Mouse (Mus musculus) brain, embryonic 14.5 days (tissue): ENCODE results near the gene Krtap2-4. TPM values are rescaled to one million over a fixed set of nuclear protein-coding genes. Genes with fewer than 3 reads are reported as not detected.
"Not testable (repeated sequence)": the region's sequence is repeated elsewhere in the genome, so short reads cannot be mapped to it uniquely, and the experiment has no call there.

Source experiments
- DNase-seq: peaks from one replicate; pipeline ENCODE4 v3.0.0-alpha.2; 2011; ENCODE audit warnings: low read depth
- CTCF ChIP-seq: fragments of 200-500 bp; IDR thresholded peaks from 2 replicates; pipeline ENCODE4 v1.5.1; 2012; ENCODE audit warnings: inconsistent platforms, mild to moderate bottlenecking, moderate library complexity, borderline replicate concordance; ENCODE audit not compliant: insufficient read depth, insufficient read length; ENCODE audit errors: extremely low read depth
- POLR2A ChIP-seq: fragments of 200-500 bp; IDR thresholded peaks from 2 replicates; pipeline ENCODE4 v1.6.1; 2012; ENCODE audit warnings: mild to moderate bottlenecking, inconsistent platforms, borderline replicate concordance; ENCODE audit not compliant: poor library complexity, insufficient read depth, insufficient read length, severe bottlenecking; ENCODE audit errors: extremely low read depth
- polyA plus RNA-seq: library from polyadenylated mRNA; depleted of rRNA; stranded (reverse); fragments of >200 nt; gene quantifications from 2 replicates; pipeline ENCODE4 v1.2.3, GENCODE M21; 2012; rRNA removed

Gene Krtap2-4
- not detected in 2 replicates for polyA plus RNA-seq

DNA sequence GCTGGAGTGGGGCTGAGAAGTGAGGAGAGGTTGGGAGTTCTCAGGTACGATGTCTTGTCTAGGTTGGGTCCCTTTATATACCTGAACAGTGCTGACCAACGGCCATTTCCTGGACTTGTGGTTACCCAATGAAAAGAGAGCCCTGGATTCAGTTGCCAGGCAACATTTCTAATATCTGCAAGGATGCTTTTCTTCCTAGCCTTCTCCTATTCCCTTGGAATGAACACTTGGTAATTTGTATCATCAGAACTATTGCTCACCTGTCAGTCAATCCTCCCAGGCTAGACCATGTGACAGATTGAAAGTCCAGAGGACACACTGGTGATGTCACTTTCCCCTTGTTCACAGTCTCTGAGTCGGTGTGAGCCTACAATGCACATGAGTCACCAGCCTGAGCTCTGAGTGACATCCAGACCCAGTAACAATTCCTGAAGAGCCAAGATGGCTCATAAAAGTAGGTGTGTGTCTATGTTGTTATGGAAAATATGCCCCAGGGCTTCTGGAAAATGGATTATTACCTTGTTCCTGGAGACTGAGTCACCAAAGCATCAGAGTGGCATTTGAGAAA lies at the start of gene Krtap2-4:
Gene Krtap2-4, minus strand, starts transcription at position 51 of the 568 bp plus-strand sequence.
- no peak for DNase-seq
- TF ChIP-seq POLR2A (no peak), CTCF (no peak)

DNA sequence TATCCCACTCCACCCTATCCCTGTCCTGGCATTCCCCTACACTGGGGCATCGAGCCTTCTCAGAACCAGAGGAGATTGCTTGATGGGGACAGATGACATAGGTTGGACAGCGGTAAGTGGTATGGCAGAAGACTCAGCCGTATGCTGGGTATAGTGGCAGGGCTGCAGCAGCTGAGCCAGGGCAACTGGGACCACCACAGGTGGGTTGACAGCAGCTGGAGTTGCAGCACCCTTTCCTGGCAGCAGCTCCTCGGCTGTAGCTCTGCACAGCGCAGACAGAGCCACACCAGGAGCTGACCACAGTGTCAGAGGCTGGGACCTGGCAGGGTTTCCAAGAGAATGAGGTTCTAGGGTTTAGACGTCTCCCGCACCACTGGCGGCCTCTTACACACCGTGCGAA lies 48.2 kb upstream of the Krtap2-4 start:
- no peak for DNase-seq
- no peak for TF ChIP-seq POLR2A
- TF ChIP-seq CTCF, result no peak

DNA sequence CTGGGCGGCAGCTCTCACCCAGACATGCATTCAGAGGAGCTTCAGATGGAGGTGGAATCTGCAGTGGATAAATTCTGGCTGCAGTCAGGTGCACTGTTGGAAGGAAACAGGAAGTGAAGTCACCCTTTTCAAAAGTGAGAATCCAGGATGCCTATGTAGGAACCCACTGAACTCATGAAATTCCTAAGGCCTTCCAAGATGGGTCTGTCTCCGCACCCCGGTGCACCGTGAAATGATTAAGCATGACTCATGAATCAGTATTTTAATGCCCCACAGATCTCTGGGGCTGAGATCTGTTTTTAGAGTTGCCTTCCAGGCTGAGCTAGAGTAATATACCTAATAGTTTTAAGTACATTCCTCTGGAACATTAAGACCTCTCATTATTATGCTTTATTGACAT lies 44.6 kb upstream of the Krtap2-4 start:
- TF ChIP-seq CTCF (no peak), POLR2A (no peak)

DNA sequence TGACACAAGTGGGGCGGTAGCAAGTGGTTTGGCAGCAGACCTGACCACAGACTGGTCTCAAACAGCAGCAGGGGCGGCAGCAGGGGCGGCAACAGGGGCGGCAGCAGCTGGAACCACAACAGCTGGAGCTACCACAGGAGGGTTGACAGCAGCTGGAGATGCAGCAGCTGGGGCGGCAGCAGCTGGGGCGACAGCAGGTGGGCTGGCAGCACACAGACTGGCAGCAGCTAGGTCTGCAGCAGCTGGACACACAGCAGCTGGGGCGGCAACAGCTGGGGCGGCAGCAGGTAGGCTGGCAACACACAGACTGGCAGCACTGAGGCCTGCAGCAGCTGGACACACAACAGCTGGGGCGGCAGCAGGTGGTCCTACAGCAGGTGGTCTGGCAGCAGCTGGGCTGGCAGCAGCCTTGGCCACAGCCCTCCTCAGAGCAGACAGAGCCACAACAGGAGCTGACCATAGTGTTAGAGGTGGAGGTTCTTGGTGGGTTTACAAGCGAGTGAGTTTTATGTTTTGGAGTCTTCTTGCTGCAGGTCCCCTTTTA lies 43.9 kb upstream of the Krtap2-4 start, which contains the start of gene Gm11563:
Gene Gm11563, minus strand, starts transcription at position 494 of the 544 bp plus-strand sequence.
- not testable (repeated sequence) for DNase-seq

More for the DNA sequence above, 44.6 kb upstream of the Krtap2-4 start:
- DNase-seq, result no peak

DNA sequence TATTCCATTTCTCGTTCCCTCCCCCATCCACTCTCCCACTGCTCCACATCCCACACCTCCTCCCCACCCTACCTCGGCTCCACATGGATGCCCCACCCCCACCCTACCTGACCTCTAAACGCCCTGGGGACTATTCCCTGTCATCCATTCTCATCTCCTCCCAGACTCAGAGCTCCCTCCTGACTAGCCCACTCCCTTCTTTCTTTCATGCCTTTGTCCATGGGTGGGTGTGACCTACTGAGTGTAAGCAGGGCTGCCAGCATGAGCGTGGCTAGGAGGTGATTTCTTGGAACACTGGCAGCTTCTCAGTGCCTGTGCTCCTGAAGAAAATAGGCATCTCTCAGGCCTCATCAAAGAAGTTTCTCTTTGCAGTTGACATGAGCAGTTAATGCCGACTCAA lies 42.4 kb upstream of the Krtap2-4 start:
- no peak for DNase-seq
- TF ChIP-seq CTCF (no peak), POLR2A (no peak)

DNA sequence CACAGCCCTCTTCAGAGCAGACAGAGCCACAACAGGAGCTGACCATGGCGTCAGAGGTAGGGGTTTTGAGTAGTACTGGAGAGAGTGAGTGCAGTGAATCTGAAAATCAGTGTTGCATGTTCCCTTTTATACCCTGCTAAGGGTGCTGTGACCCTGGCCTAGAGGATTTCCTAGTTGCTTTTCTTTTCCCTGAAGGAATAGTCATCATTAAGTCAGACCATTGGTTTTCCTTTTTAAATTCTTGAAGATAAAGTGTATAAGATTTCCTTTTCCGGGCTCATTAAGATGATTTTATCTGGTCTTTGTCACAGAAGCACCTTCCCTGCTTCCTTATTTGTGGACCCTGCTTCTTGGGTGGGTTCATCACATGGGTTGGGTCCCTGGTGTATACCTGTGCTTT lies 35.5 kb upstream of the Krtap2-4 start, which contains the start of gene Gm11555:
Gene Gm11555, minus strand, starts transcription at position 101 of the 400 bp plus-strand sequence.
- no peak for TF ChIP-seq POLR2A
- TF ChIP-seq CTCF, result no peak
- DNase-seq, result no peak

DNA sequence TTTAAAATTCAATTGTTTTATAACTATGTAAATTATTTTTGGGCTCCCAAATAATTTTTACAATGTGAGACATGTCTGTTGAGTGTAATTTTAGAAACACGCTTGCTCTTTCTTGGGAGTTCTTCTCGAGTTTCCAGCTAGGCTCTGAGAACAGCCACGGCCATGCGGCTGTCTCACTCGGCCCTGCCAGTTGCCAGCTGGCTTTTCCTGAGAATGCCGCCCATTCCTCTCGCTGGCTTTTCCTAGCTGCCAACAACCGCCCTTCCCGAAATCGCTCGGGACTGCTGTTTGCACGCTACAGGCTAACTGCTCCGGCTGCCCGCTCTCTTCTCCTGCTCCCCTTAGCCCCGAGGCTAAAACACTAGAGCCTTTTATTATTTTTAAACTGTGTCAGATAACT lies 31.8 kb upstream of the Krtap2-4 start:
- TF ChIP-seq CTCF, result no peak
- no peak for TF ChIP-seq POLR2A
- no peak for DNase-seq

DNA sequence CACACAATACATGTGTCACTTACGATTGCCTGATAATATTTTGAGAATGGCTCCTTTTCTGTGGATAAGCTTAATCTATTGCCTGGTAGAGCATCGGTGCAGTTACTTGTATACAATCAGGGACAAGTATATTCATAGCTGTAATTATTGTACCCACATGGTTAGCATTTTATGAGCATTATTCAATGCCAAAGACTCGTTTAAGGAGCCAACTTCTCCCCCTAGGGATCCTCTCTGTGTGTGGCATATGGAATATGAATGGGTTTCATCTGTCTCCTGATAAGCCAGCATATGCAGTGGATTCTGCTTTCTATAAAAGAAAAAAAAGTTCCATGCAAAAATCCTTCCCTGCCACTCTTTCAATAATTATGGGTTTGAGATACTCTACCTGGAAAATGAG lies 29.7 kb upstream of the Krtap2-4 start:
- no peak for TF ChIP-seq CTCF
- no peak for TF ChIP-seq POLR2A
- DNase-seq, result peak; percentile 56

DNA sequence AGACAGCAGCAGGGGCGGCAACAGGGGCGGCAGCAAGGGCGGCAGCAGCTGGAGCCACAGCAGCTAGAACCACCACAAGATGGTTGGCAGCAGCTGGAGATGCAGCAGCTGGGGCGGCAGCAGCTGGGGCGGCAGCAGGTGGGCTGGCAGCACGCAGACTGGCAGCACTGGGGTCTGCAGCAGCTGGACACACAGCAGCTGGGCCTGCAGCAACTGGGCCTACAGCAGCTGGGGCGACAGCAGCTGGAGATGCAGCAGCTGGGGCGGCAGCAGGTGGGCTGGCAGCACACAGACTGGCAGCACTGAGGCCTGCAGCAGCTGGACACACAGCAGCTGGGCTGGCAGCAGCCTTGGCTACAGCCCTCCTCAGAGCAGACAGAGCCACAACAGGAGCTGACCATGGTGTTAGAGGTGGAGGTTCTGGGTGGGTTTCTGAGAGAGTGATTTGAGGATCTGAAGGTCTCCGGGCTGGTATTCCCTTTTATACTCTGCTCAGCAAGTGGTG lies 29.0 kb upstream of the Krtap2-4 start, which contains the start of gene Krtap4-7:
Gene Krtap4-7, minus strand, starts transcription at position 455 of the 505 bp plus-strand sequence.
- DNase-seq, result not testable (repeated sequence)

DNA sequence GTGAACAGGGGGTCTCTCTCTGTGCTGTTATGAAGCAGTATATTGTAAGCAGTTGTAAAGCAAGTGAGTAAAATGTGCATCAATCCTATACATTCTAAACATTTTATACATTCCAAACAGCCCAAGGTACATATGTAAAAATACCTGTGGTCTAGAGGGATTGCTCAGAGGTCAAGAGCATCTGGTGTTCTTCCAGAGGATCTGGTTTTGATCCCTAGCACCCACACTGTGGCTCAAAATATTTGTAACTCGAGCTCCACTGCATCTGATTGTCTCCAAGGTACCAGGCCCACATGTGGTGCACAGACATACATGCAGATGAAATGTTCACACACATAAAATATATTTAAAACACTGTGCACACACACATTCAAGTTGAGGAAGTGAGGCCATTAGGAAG lies 26.3 kb upstream of the Krtap2-4 start:
- TF ChIP-seq CTCF (no peak), POLR2A (no peak)
- no peak for DNase-seq

DNA sequence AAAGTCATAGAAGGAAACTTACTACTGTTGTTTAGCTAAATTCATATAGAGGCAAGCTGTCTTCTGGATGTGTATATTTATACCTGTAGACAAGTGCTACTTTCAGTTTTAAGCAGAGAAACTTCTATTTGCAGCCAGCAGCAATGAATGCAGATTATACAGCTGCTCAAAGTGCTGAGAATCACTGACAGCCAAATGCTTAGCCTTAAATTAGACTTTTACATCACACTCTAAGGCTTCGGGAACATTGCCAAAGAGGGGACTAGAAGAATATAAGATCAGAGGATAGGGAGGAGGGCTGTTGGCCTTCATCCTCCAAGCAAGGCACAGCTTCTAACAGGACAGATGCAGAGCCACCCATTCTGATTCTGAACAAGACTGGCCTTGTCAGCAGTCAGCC lies 22.4 kb upstream of the Krtap2-4 start:
- TF ChIP-seq POLR2A, result no peak
- TF ChIP-seq CTCF, result no peak
- DNase-seq, result peak; percentile 16

DNA sequence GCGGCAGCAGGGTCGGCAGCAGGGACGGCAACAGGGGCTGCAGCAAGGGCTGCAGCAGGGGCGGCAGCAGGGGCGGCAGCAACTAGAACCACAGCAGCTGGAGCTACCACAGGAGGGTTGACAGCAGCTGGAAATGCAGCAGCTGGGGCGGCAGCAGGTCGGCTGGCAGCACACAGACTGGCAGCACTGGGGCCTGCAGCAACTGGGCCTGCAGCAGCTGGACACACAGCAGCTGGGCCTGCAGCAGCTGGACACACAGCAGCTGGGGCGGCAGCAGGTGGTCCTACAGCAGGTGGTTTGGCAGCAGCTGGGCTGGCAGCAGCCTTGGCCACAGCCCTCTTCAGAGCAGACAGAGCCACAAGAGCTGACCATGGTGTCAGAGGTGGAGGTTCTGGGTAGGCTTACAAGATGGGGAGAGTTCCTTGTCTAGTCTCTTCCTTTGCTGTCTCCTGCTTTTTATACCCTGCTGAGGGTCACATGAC lies 20.0 kb upstream of the Krtap2-4 start, which contains the start of gene Krtap4-2:
Gene Krtap4-2, minus strand, starts transcription at position 432 of the 482 bp plus-strand sequence.
- no peak for DNase-seq
- TF ChIP-seq CTCF, result no peak
- TF ChIP-seq POLR2A, result no peak
